Mouse (Mus musculus) liver, adult 2 months (tissue): ENCODE measurements at regions not wholly inside any gene's neighbourhood (a gene's known extent, or its start where the extent isn't known, plus 50 kb on each side); places are given as distances from the start of the nearest gene placed in this dataset.

Experiments used
- DNase-seq: peaks from one replicate; pipeline ENCODE4 v3.0.0-alpha.2; 2011; ENCODE audit warnings: low read depth, low spot score; ENCODE audit errors: extremely low read depth
- H3K27ac ChIP-seq: fragments of 200-500 bp; replicated peaks from 2 replicates; pipeline ENCODE4 v1.5.1; 2012; ENCODE audit warnings: low read depth, mild to moderate bottlenecking, control low read depth, inconsistent platforms, low read length; ENCODE audit not compliant: insufficient read depth
- H3K27me3 ChIP-seq: fragments of 200-500 bp; 2 replicates; pipeline ENCODE4 v1.6.1; 2012; ENCODE audit warnings: mild to moderate bottlenecking, moderate library complexity, low read length, inconsistent platforms; ENCODE audit not compliant: control insufficient read depth, insufficient read depth
- H3K36me3 ChIP-seq: fragments of 200-500 bp; 2 replicates; pipeline ENCODE4 v1.6.1; 2012; ENCODE audit warnings: low read length, inconsistent platforms; ENCODE audit not compliant: control insufficient read depth, insufficient read depth
- H3K4me1 ChIP-seq: fragments of 200-500 bp; 2 replicates; pipeline ENCODE4 v1.6.1; 2011; ENCODE audit warnings: low read length; ENCODE audit not compliant: control insufficient read depth, insufficient read depth
- H3K4me3 ChIP-seq: fragments of 200-500 bp; 2 replicates; pipeline ENCODE4 v1.5.1; 2011; ENCODE audit warnings: low read depth, mild to moderate bottlenecking, control low read depth, low read length, moderate library complexity; ENCODE audit not compliant: insufficient read depth
- H3K79me2 ChIP-seq: fragments of 200-500 bp; 2 replicates; pipeline ENCODE4 v1.6.1; 2012; ENCODE audit warnings: inconsistent platforms, mild to moderate bottlenecking, low read length, moderate library complexity; ENCODE audit not compliant: control insufficient read depth, insufficient read depth
- H3K9ac ChIP-seq: fragments of 200-500 bp; 2 replicates; pipeline ENCODE4 v1.6.1; 2012; ENCODE audit warnings: low read depth, mild to moderate bottlenecking, control low read depth, inconsistent platforms, low read length
- CTCF ChIP-seq: fragments of 200-500 bp; IDR thresholded peaks from 2 replicates; pipeline ENCODE4 v1.5.1; 2011; ENCODE audit warnings: low read depth, low read length, control low read depth
- POLR2A ChIP-seq: fragments of 200-500 bp; IDR thresholded peaks from 2 replicates; pipeline ENCODE4 v1.6.1; 2011; ENCODE audit warnings: low read length, control low read depth; ENCODE audit not compliant: insufficient read depth; ENCODE audit errors: extremely low read depth
- WGBS: fragments of 180-500 bp; shearing (Covaris S2); methylation state at CpG from one replicate; pipeline ENCODE4 v1.1.7; 2018; 5-methylcytosine and 5-hydroxymethylcytosine counted together

DNA sequence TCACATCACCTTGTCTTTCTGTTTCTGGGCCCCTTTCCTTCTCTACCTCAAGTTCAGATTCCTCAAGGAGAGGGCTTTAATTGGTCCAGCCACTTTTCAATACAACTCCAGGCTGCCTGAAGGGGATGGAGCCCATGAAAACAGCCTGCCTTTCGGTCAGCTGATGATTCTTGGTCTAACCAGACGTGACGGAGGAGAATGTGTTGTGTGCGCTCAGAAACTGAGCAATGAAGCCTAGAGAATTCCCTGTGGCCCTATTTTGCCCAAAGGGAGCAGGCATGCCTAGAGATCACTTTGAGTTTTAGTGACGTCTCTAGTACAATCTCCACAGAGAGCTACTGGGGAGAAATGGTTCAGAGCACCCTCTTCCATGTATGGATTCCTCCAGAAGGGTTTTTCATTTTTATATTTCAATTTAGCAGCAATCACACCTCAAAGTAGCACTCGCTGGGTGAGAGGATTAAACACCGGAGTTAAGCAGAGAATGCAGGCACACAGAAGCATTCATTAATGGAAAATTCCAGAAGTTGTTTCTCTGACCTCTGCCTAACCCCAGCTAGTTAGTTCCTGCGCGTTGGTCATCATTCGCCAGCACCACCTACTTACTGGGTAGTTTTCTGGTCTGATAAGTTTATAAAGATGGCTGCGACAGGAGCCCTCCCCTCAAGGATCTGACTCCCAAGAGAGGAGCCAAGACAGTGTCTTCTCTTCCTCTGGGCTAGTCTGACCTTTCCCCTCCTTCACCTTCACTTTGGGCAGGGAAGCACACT lies 58.8 kb upstream of the Egln3 start:
- H3K4me3 ChIP-seq, result no peak overlapping the region
- no peak for DNase-seq

DNA sequence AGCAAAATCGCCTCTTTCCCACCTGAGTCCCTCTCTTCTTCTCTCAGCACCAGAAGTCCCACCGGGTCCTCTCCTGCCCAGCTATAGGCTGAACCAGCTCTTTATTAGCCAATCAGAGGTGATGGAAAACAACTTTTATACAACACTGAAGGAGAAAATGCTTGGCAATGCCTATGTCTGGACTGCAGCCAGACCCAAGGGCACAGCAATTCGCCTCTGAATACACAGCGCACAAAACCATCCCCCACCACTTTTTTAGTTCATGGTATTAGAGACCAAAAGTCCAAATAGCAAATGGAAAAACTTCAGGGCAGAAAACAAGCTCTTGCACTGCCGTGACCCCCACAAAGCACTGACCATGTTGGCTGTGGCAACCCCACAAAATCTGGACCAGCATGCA lies 57.8 kb upstream of the Egln3 start:
- no peak overlapping the region for H3K4me3 ChIP-seq
- no peaks in the 10 kb centered on the region for H3K36me3 ChIP-seq
- H3K79me2 ChIP-seq, result no peaks in the 10 kb centered on the region
- 36% methylated on average over 5 of the region's 5 CpGs for WGBS
- TF ChIP-seq CTCF, result no peak
- TF ChIP-seq POLR2A, result no peak
- no peak overlapping the region for H3K27ac ChIP-seq
- H3K9ac ChIP-seq, result no peak overlapping the region
- H3K27me3 ChIP-seq, result no peaks in the 10 kb centered on the region
- peak; percentile 84 for DNase-seq
- peaks cover 2% of the 10 kb centered on the region for H3K4me1 ChIP-seq

More for the DNA sequence above, 58.8 kb upstream of the Egln3 start:
- Histone ChIP-seq H3K4me1 (peaks cover 2% of the 10 kb centered on the region), H3K9ac (no peak overlapping the region), H3K36me3 (no peaks in the 10 kb centered on the region), H3K27ac (no peak overlapping the region), H3K27me3 (no peaks in the 10 kb centered on the region), H3K79me2 (no peaks in the 10 kb centered on the region)
- WGBS, result 94% methylated on average over 11 of the region's 11 CpGs
- TF ChIP-seq CTCF (no peak), POLR2A (no peak)

DNA sequence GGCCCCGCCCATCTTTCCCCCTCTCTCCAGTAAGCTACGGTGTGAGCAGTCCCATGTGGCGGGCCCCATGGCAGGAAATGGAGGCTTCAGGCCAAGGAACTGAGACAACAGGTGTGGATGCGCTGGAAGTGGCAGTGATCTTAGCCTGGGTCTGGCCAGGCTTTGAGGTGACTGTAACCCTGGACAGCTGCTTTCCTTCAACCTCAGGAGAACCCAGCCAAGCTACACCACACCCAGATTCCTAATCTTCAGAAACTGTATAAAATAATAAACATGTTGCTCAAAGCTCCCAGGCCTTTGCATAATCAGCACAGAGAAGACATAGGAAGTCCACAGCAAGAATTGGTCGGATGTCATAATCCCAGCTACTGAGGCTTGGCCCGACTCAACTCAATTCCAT lies 56.8 kb upstream of the Egln3 start:
- Histone ChIP-seq H3K4me1 (peaks cover 2% of the 10 kb centered on the region), H3K36me3 (no peaks in the 10 kb centered on the region), H3K27ac (no peak overlapping the region), H3K9ac (no peak overlapping the region), H3K4me3 (no peak overlapping the region), H3K79me2 (no peaks in the 10 kb centered on the region), H3K27me3 (no peaks in the 10 kb centered on the region)
- DNase-seq, result no peak
- 82% methylated on average over 6 of the region's 6 CpGs for WGBS
- TF ChIP-seq CTCF, result no peak
- no peak for TF ChIP-seq POLR2A

DNA sequence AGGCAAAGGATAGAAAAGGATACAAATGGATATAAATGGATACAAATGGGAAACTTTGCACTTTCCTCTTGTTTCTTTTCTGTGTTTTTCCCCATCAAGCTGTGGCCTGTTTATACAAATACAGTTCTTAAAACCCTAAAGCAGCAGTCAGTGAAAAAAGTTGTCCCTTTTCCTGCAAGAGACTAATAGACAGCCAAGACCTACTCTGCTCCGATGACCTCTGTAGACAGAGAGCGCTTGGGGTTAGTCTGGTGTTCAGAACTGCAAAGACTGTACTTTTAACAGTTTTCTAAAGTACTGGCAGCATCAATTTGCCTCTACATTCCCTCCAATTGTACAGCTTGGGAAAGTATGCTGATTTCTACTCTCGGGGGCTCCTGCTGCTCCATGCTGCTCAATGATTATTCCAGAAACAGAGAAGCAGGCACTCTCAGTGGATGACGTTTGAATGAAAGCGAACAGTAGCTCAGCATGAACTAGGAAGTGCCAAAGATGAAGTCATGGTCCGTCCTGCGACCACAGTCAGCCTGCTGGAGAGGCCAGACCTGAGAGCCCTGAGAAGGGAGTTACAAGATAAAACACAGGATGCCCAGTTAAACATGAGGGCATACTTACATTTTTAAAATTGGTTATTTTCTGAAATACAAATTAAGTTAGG lies 54.2 kb upstream of the Egln3 start:
- TF ChIP-seq POLR2A (no peak), CTCF (no peak)
- no peak overlapping the region for H3K9ac ChIP-seq
- peak; percentile 53 for DNase-seq
- 58% methylated on average over 7 of the region's 7 CpGs for WGBS
- H3K4me1 ChIP-seq, result peaks cover 2% of the 10 kb centered on the region
- no peaks in the 10 kb centered on the region for H3K36me3 ChIP-seq
- no peak overlapping the region for H3K27ac ChIP-seq
- no peak overlapping the region for H3K4me3 ChIP-seq
- no peaks in the 10 kb centered on the region for H3K27me3 ChIP-seq
- H3K79me2 ChIP-seq, result no peaks in the 10 kb centered on the region

DNA sequence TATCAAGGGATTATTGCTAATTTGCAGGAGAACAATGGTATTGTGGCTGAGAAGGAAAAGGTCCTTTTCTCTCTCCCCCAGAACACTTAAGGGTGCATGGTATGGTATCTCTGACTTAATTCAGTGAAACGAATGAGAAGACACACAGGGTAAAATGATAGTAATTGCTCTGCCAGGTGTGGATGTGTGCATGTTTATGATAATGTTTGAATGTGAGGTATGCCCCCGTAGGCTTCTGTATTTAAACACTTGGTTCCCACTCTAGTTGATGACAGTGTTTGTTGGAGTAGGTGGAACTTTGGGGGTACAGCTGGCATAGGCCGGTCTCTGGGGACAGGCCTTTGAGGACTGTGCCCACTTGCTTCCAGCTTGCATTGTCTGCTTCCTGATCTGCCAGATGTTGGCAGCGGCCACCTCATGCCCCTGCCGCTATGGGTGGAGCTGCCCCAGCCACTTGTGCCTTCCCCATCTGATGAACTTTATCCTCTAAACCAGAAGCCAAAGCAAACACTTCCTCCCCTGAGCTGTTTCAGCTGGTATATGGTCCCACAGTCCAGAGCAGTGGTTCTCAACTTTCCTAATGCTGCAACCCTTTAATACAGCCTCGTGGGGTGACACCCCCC lies 53.0 kb upstream of the Egln3 start:
- Histone ChIP-seq H3K27me3 (no peaks in the 10 kb centered on the region), H3K4me1 (peaks cover under 1% of the 10 kb centered on the region), H3K79me2 (no peaks in the 10 kb centered on the region), H3K9ac (no peak overlapping the region), H3K4me3 (no peak overlapping the region), H3K27ac (no peak overlapping the region), H3K36me3 (no peaks in the 10 kb centered on the region)
- WGBS, result 25% methylated on average over 6 of the region's 6 CpGs
- no peak for TF ChIP-seq POLR2A
- no peak for TF ChIP-seq CTCF
- DNase-seq, result peak; percentile 92
